Mouse (Mus musculus): ENCODE results near the gene Cdk5r1.

Gene Cdk5r1

GRCm38 (mm10) chr11:80481409-80482050 lies 4.7 kb downstream of the Cdk5r1 start:
- no peak for DNase-seq

DNA sequence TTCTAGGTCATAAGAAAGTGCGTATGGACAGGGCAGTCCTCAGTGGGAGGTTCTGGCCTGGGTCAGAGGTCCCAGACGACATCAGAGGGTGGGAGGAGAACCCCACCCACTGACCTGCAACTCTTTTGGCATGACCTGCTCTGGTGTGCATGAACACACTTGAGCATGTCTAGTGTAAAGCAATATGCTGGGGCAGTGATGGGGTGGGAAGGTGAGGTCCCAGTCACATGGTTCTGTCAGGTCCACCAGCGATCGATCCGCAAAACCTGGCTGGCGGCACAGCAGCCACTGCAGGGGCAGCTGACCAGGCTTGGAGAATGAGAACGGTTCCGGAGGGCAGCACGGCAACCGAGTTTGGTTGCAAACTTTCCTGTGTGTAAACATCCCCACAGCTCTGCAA lies 5.5 kb downstream of the Cdk5r1 start:
- no peak for DNase-seq

DNA sequence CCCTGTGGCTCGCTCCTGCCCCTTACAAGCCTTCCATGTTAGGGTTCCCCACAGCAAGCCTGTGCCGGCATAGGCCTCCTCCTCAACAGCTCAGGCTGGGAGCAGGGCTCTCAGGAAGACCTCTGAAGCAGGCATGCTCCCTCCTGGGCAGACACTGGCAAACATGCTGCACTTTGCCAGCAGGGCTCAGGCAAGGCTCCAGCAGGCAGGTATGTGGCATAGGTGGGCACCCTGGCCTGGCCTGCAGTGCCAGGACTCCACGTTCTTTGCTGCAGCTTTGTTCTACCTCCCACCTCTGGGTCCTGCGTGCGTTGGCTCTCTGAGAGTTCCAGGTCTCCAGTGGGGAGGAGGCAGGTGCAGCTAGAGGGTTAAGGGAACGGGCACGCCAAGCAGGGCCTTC lies 6.1 kb downstream of the Cdk5r1 start:
- no peak for DNase-seq

GRCm38 (mm10) chr11:80483536-80484067 lies 6.8 kb downstream of the Cdk5r1 start:
- no peak for DNase-seq

DNA sequence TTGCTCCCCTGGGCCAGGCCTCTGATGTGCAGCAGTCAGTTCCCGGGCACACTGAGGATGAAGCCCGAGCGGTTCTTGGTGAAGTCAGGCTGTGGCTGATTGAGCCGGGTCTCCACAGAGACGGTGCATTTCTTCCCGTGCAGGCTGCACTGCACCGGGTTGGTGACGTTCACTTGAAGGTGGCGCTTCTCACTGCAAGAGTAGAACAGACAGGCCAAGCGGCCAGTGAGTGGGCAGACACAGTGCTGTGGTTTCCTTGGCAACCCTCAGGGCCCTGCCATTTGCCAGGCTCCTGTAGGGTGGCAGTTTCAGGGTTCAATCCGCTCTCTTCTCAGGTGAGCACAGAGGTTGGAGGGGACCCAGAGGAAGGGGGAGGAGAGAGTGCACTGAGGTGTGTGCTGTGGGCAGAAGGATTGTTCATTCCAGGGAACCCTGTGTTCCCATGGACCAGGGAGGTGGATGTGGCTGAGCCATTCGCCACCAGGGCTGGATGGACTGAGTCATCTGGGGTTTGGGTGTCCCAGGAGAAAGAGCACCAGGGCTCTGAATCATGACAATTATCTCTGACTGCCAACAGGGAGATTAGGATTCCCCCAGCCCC lies 7.5 kb downstream of the Cdk5r1 start:
- no peak for DNase-seq

- DNase-seq = no peak
Measured at GRCm38 (mm10) chr11:80485120-80485551, 8.3 kb downstream of the Cdk5r1 start.

DNA sequence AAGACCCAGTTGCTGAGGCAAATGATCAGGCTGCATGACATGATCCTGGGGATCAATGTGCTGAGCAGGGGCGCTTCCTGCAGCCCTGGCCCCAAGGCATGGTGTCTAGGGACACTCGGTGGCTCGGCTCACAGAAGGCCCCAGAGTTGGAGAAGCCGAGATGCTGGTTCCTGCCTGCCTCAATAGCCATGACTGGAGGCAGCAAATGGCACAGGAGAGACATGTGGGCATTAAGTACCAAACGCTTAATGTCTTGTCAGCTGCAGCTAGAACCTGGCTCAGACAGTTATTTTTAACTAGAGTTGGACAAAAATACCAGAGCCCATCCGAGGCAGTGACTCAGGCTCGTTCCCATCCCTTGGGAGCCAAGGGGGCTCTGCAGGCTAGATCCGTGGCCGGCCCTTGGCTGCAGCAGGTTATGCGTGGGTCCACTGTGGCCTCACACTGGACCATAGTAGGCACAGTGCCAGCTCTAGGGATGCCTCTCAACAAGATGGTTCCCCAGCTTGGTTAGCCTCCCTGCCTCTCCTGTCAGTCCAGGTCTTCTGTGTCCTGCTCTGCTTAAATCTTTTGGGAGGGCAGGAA lies 8.9 kb downstream of the Cdk5r1 start:
- DNase-seq = no peak

GRCm38 (mm10) chr11:80487904-80488587 lies 11.2 kb downstream of the Cdk5r1 start:
- DNase-seq = no peak

DNA sequence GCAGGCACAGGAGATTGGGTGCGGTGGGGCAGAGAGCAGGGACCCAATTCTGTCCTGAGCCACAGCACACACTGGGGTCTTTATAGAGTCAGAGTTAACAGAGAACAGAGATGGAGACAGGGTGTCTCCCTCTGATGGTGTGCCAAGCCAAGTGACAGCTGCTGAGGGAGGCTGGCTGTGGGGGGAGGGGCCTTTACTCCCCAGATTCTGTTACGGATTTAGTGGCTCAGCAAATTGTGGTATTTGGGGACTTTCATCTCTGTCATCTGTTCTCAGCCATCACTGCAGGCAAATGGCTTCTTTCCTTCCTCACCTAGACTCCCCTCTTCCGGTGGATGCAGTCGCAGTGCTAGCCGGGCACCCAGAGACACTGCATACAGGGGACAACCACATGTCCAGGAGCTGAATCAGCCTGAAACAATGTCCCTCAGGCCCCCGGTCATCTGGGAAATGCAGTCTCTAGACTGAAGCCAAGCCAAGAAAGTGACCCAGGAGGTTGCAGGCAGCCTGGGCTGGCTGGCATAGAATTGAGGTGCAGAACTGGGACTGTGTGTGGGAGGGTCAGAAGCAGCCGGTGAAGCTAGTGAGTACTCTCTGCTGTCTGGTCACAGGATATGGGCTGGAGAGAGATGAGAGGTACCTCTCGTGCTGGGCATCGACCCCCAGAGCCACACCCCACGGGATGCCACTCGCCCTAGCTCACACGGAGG lies 12.5 kb downstream of the Cdk5r1 start:
- DNase-seq = no peak

DNA sequence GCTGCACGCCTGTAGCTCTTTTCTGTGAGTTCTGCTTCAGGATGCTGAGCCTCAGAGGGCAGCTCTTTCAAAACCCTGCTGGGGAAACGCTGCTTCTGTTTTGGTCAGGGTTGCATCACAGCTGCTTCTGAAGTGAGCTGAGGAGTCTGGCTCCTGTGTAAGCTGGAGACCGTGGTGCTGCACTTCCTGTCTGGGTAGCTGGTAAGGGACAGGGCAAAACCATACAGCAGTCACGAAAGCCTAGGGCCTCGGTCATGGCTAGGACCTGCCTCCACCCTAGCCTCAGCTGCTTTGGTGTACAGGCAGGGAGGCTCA lies 13.0 kb downstream of the Cdk5r1 start:
- no peak for DNase-seq

DNA sequence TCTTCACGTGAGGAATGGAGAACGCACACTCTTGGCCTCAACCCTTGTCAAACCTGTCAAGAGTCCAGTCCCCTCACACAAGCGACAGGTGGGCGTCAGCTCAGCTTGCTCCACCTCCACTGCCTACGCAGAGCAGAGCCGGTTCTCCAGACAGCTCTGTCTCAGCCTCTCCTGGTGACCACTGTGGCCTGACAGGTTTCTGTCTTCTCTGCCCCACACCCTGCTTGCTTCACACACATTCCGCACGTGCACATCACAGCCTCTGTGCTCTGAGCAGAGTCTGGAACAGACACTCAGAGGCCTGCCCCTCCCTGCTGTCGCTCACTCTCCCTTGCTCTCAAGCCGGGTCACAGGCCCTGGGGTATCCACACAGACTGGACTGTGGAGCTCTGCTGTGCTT lies 14.0 kb downstream of the Cdk5r1 start:
- DNase-seq = no peak

DNA sequence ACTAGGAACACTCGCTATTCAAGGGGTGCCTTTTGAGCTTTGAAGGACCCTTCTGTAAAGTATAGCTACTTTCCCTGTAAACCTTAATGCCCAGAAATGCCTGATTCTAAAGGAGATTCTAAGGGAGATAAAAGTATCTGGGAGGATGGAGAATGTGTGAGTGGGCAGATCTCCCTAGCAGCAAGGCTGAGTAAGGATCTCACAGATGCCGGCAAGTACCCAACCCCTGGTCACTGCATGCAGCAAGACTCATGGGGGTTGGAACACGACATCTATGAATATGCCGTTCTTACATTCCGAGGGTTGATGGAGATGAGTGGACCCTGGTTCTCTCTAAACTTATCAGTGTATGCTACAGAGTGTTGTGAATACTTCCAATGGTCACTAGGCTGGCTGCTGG lies 16.4 kb downstream of the Cdk5r1 start:
- no peak for DNase-seq

- no peak for DNase-seq
Measured at GRCm38 (mm10) chr11:80494852-80495251, 18.0 kb downstream of the Cdk5r1 start.

GRCm38 (mm10) chr11:80495972-80496371 lies 19.1 kb downstream of the Cdk5r1 start:
- DNase-seq = no peak

GRCm38 (mm10) chr11:80496640-80497039 lies 19.8 kb downstream of the Cdk5r1 start:
- DNase-seq = no peak

GRCm38 (mm10) chr11:80497225-80497919 lies 20.5 kb downstream of the Cdk5r1 start:
- DNase-seq = no peak

DNA sequence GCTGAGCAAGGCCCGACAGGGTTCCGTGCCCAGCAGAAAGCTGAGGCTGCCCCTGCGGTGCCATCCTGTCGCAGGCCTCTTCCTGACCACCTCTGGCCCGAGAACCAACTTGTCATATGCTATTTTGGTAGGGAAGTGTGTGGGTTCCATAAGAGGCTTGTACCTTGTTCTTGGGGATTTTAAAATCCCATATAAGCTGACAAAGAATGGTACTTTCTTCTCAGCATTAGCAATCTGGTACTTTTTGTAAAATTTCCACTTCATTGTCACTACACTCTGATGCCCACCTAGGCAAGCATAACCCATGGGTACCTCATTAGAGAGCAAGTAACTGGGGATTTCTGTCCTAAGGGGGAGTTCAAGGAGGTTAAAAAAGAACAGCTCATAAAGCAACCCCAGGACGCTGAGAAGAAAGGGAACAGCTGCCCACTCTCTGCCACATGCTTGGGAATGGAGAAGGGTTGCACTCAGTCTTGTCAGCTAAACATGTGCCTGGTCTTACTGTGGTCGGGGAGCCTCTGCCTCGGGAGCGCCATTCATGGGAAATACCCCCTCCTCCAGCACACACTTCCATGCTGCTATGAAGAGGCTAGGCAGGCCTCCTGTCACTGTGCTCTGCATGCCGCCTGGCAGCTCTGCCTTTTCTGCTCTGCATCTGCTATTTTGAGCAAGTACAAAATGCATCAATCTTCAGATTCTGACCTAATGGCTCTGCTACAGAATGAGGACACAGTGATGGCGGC lies 21.7 kb downstream of the Cdk5r1 start:
- DNase-seq = no peak

DNA sequence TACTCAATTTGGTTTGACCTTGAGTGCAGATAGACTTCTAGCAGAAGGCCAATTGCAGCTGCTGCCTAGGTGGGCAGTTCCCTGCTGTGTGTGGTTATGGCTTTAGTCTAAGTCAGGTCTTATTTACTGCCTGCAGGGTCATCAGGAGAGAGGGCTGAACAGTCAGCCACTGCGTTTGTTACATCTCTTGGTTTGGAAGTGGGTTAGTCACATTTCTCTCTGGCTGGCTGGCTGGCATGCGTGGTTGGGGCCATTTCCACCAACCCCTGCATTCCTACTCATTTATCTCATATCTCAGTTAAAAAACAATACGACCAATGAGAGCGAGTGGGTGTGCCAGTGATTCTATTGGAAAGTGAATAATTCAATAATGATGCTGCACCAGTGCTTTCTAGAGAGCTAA lies 22.7 kb downstream of the Cdk5r1 start:
- no peak for DNase-seq

DNA sequence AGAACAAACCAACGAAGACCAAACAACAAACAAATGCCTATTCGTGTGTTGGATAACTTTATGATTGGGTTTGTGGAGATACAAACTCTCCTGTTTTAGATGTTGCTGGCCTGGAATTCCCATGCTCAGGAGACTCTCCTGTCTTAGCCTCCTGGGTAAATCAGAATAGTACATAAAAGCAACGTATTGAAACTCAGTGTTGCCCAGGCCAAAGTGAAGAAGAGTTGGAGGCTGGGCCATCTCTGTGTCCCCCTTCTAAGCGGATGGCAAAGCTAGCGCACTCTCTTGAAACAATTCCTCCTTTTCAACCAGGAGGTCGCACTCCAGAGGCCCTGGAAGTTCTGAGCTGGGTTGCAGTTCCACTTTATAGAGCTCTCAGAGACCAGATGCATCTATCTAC lies 26.5 kb downstream of the Cdk5r1 start:
- no peak for DNase-seq

DNA sequence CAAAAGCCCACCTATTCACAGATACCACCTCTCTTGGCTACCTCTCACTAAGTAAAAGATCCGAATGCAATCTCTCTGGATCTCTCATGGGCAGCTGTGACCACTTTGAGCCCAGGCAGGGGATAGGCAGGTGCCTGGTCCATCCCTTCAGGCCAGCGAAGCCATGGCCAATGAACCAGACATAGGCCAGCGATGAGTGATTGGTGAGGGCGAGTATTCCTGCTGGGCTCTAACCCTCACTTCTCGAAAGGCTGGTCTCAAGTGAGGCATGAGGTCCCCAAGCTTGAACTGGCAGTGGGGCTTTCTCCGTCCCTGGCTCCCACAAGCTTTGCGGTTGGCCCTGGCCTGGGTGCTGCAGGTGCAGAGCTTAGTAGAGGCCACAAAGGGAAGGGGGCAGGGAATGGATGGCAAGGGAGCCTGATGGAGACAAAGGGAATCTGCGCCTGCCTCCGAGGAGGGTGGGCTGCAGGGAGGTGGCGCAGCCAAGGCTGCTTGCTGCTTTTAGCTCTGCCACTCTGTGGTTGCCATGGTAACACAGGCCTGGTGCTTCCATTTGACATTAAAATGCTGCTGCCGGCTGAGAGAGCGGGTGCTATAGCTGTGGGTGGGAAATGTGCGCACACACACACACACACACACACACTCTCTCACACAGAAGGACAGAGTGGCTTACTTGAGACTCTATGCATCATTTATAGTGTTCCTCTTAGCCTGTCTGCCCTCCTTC lies 27.1 kb downstream of the Cdk5r1 start:
- no peak for DNase-seq
